Mouse (Mus musculus) ES-Bruce4 (cell line): Measurements from ENCODE around the gene Nxpe5. TPM values are rescaled to one million over a fixed set of nuclear protein-coding genes. Genes with fewer than 3 reads are reported as not detected.

ENCODE experiments used
- H3K27ac ChIP-seq: 2 replicates; pipeline ENCODE4 v1.5.1; 2012; ENCODE audit warnings: low read length, inconsistent platforms; ENCODE audit not compliant: insufficient read depth
- H3K27me3 ChIP-seq: 2 replicates; pipeline ENCODE4 v1.6.1; 2012; ENCODE audit warnings: mild to moderate bottlenecking, low read length, inconsistent platforms; ENCODE audit not compliant: control insufficient read depth, poor library complexity, insufficient read depth, severe bottlenecking
- H3K36me3 ChIP-seq: 2 replicates; pipeline ENCODE4 v1.6.1; 2012; ENCODE audit warnings: inconsistent platforms, mild to moderate bottlenecking, low read length, moderate library complexity; ENCODE audit not compliant: control insufficient read depth, poor library complexity, insufficient read depth, severe bottlenecking
- H3K4me1 ChIP-seq: one replicate; pipeline ENCODE4 v1.8.1; 2011; ENCODE audit warnings: low read length; ENCODE audit not compliant: control insufficient read depth, insufficient read depth
- H3K4me3 ChIP-seq: 2 replicates; pipeline ENCODE4 v1.5.1; 2011; ENCODE audit warnings: low read depth, mild to moderate bottlenecking, low read length
- H3K9ac ChIP-seq: 2 replicates; pipeline ENCODE4 v1.6.1; 2012; ENCODE audit warnings: low read depth, mild to moderate bottlenecking, inconsistent platforms; ENCODE audit not compliant: poor library complexity, severe bottlenecking
- H3K9me3 ChIP-seq: replicated peaks from 2 replicates; pipeline ENCODE4 v1.6.1; 2012; ENCODE audit warnings: mild to moderate bottlenecking, low read length, inconsistent platforms; ENCODE audit not compliant: control insufficient read depth, poor library complexity, insufficient read depth, severe bottlenecking
- CTCF ChIP-seq: IDR thresholded peaks from one replicate; pipeline ENCODE4 v1.8.1; 2011; ENCODE audit warnings: low read depth, low read length
- EP300 ChIP-seq: IDR thresholded peaks from 2 replicates; pipeline ENCODE4 v1.6.1; 2011; ENCODE audit warnings: low read depth, low read length; ENCODE audit not compliant: insufficient read depth
- POLR2A ChIP-seq: IDR thresholded peaks from one replicate; pipeline ENCODE4 v1.8.1; 2011; ENCODE audit warnings: low read length; ENCODE audit not compliant: insufficient read depth
- polyA plus RNA-seq: library from polyadenylated mRNA; stranded (reverse); fragments of >200 nt; gene quantifications from 2 replicates; pipeline ENCODE4 v1.2.4, GENCODE M21; 2011; ENCODE audit warnings: low read depth; ENCODE audit not compliant: missing spikeins, insufficient read depth, insufficient read length

Gene Nxpe5
- polyA plus RNA-seq, 1 experiment, result not detected

DNA sequence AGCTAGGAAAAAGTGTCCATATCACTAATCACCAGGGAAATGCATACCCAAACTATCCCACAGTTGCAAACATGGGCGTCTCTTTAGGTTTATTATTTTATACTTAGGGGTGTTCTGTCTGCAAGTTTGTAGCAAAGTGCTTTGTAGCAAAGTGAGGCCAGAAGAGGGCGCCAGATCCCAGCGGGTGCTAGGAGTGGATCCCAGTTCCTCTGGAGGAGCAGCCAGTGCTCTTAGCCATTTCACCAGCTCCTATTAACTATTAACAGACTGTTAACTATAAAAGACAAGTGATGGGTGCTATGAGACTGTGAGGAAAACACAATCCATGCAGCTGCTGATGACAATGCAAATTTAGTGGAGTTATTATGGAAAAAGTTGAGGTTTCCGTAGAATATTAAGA lies 3.6 kb upstream of the Nxpe5 start:
- H3K4me3 ChIP-seq, result no peak overlapping the region
- TF ChIP-seq POLR2A (no peak), CTCF (peak; percentile 86)
- no peaks in the 10 kb centered on the region for H3K4me1 ChIP-seq
- H3K36me3 ChIP-seq, result no peaks in the 10 kb centered on the region
- H3K9ac ChIP-seq, result no peak overlapping the region
- H3K9me3 ChIP-seq, result peaks cover 6% of the 10 kb centered on the region
- no peak overlapping the region for H3K27ac ChIP-seq
- no peaks in the 10 kb centered on the region for H3K27me3 ChIP-seq

DNA sequence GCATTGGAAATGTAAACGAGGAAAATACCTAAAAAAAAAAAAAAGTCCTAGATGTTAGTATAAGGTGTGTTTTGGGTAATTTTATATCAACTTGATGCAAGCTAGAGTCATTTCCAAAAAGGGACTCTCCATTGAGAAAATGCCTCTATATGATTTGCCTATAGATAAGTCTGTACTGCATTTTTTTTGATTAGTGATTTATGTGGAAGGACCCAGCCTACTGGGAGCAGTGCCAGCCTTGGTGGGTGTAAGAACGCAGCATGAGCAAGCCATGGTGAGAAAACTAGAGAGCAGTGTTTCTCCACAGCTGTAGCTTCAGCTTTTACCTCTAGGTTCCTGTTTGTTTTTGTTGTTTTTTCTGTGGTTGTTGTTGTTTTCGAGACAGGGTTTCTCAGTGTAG lies 2.4 kb upstream of the Nxpe5 start:
- no peak overlapping the region for H3K4me3 ChIP-seq
- H3K9ac ChIP-seq, result no peak overlapping the region
- no peaks in the 10 kb centered on the region for H3K27me3 ChIP-seq
- TF ChIP-seq POLR2A (no peak), EP300 (no peak), CTCF (no peak)
- H3K9me3 ChIP-seq, result no peaks in the 10 kb centered on the region
- H3K27ac ChIP-seq, result no peak overlapping the region
- H3K36me3 ChIP-seq, result no peaks in the 10 kb centered on the region
- H3K4me1 ChIP-seq, result no peaks in the 10 kb centered on the region

DNA sequence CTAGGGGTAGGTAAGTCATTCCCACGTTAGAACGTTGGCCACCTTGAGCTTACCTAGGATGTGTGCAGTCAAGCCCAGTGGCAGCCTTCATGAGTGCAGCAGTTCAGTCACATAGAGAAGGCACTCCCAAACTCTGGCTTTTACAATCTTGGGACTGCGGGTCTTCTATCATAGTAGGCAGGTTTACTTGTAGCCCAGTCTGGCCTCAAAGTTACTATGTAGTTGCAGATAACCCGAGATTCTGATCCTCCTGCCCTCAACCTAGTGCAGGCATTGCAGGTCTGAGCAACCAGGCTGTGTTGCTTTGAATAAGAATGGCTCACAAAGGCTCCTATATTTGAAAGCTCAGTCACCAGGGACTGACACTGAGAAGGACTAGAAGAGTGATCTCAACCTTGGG lies 793 bp downstream of the Nxpe5 start:
- Histone ChIP-seq H3K4me1 (no peaks in the 10 kb centered on the region), H3K9ac (no peak overlapping the region), H3K36me3 (no peaks in the 10 kb centered on the region), H3K9me3 (no peaks in the 10 kb centered on the region), H3K27ac (no peak overlapping the region), H3K27me3 (no peaks in the 10 kb centered on the region), H3K4me3 (no peak overlapping the region)
- no peak for TF ChIP-seq CTCF
- TF ChIP-seq POLR2A, result no peak
- no peak for TF ChIP-seq EP300

GRCm38 (mm10) chr5:138227367-138227766 lies 1.7 kb downstream of the Nxpe5 start:
- H3K27ac ChIP-seq, result no peak overlapping the region
- no peaks in the 10 kb centered on the region for H3K9me3 ChIP-seq
- TF ChIP-seq POLR2A (no peak), EP300 (no peak), CTCF (no peak)
- no peaks in the 10 kb centered on the region for H3K4me1 ChIP-seq
- H3K4me3 ChIP-seq, result no peak overlapping the region
- H3K27me3 ChIP-seq, result no peaks in the 10 kb centered on the region
- H3K36me3 ChIP-seq, result no peaks in the 10 kb centered on the region
- no peak overlapping the region for H3K9ac ChIP-seq

DNA sequence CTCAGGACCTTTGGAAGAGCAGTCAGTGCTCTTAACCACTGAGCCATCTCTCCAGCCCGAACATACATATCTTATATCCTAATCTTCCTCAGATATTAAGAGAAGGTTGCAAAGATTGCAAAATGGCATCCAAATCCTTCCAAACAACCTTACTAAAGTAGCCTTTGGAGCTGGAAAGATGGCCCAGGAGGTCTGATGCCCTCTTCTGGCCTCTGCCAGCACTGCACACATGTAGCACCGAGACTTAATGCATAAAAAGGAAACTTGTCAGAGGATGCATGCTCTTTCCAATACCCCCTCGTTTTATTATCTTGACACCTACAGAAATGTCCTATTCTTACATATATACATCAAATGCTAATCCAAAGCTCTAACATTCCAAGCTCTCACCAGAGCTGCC lies 2.3 kb downstream of the Nxpe5 start:
- Histone ChIP-seq H3K36me3 (no peaks in the 10 kb centered on the region), H3K9me3 (no peaks in the 10 kb centered on the region), H3K27me3 (no peaks in the 10 kb centered on the region), H3K9ac (no peak overlapping the region), H3K4me1 (no peaks in the 10 kb centered on the region), H3K4me3 (no peak overlapping the region), H3K27ac (no peak overlapping the region)
- TF ChIP-seq CTCF, result peak; percentile 80
- TF ChIP-seq POLR2A, result no peak
- TF ChIP-seq EP300, result no peak

DNA sequence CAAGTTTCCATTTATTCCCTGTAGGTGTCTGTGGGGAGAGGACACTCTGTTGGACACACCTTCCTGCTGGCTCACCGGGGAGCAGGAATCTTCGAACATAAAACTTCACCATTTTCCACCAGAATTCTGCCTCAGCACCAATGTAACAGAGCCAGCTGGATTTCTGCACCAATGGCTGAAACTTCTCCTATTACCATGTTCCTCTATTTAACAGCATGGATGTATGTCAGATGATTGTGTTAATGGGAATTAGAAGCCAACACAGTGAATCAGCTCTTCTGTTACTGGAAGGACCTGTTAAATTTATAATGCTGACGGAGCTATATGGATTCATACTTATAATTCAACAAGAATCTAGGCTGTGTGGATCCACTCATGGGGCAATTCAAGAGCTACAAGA lies 3.8 kb downstream of the Nxpe5 start:
- Histone ChIP-seq H3K9me3 (no peaks in the 10 kb centered on the region), H3K4me3 (no peak overlapping the region), H3K4me1 (no peaks in the 10 kb centered on the region), H3K27me3 (no peaks in the 10 kb centered on the region), H3K9ac (no peak overlapping the region), H3K27ac (no peak overlapping the region), H3K36me3 (no peaks in the 10 kb centered on the region)
- no peak for TF ChIP-seq EP300
- TF ChIP-seq CTCF, result no peak
- TF ChIP-seq POLR2A, result no peak
